Mouse (Mus musculus) E14TG2a.4 (cell line): ENCODE measurements around the gene Wnt2.

Source experiments
- H3K27me3 ChIP-seq: 2 replicates; pipeline ENCODE4 v1.6.1; 2014; ENCODE audit warnings: low read length, control low read depth; ENCODE audit not compliant: insufficient read depth
- H3K36me3 ChIP-seq: 2 replicates; pipeline ENCODE4 v1.6.1; 2014; ENCODE audit warnings: low read length, control low read depth; ENCODE audit not compliant: insufficient read depth
- H3K4me1 ChIP-seq: replicated peaks from 2 replicates; pipeline ENCODE4 v1.6.1; 2014; ENCODE audit warnings: low read depth, low read length, control low read depth
- H3K4me3 ChIP-seq: replicated peaks from 2 replicates; pipeline ENCODE4 v1.5.1; 2014; ENCODE audit warnings: mild to moderate bottlenecking, low read length
- H3K9me3 ChIP-seq: 2 replicates; pipeline ENCODE4 v1.6.1; 2014; ENCODE audit warnings: low read length, control low read depth
- CTCF ChIP-seq: conservative IDR thresholded peaks from 2 replicates; pipeline ENCODE4 v1.5.1; 2014; ENCODE audit warnings: low read length
- NANOG ChIP-seq: IDR thresholded peaks from 2 replicates; pipeline ENCODE4 v1.6.1; 2014; ENCODE audit warnings: borderline replicate concordance, low read length, mixed read lengths
- POU5F1 ChIP-seq: IDR thresholded peaks from 2 replicates; pipeline ENCODE4 v1.6.1; 2014; ENCODE audit warnings: low read length, borderline replicate concordance

Wnt2 gene

GRCm38 (mm10) chr6:17943877-17944617 is 86.3 kb downstream of the Wnt2 start:
- no peak overlapping the region for H3K4me3 ChIP-seq
- no peaks in the 10 kb centered on the region for H3K27me3 ChIP-seq
- TF ChIP-seq NANOG: no peak
- no peaks in the 10 kb centered on the region for H3K9me3 ChIP-seq
- no peaks in the 10 kb centered on the region for H3K36me3 ChIP-seq
- no peaks in the 10 kb centered on the region for H3K4me1 ChIP-seq

- no peak for TF ChIP-seq POU5F1
- no peak for TF ChIP-seq CTCF
- TF ChIP-seq NANOG: no peak
- no peaks in the 10 kb centered on the region for H3K27me3 ChIP-seq
- no peaks in the 10 kb centered on the region for H3K4me1 ChIP-seq
- H3K4me3 ChIP-seq: no peak overlapping the region
- H3K9me3 ChIP-seq: no peaks in the 10 kb centered on the region
- H3K36me3 ChIP-seq: no peaks in the 10 kb centered on the region
Observed at GRCm38 (mm10) chr6:17942344-17942743, 88.0 kb downstream of the Wnt2 start.

GRCm38 (mm10) chr6:17941916-17942315 is 88.5 kb downstream of the Wnt2 start:
- H3K4me3 ChIP-seq: no peak overlapping the region
- H3K36me3 ChIP-seq: no peaks in the 10 kb centered on the region
- no peaks in the 10 kb centered on the region for H3K9me3 ChIP-seq
- no peaks in the 10 kb centered on the region for H3K27me3 ChIP-seq
- TF ChIP-seq POU5F1 (no peak), NANOG (no peak), CTCF (no peak)
- no peaks in the 10 kb centered on the region for H3K4me1 ChIP-seq
